Mouse (Mus musculus): Measurements from ENCODE around the gene Pdgfa. TPM values are rescaled to one million over a fixed set of nuclear protein-coding genes. Genes with fewer than 3 reads are reported as not detected.

Gene Pdgfa
- polyA plus RNA-seq, 1 experiment from 2014 or later = 58.7 TPM

DNA sequence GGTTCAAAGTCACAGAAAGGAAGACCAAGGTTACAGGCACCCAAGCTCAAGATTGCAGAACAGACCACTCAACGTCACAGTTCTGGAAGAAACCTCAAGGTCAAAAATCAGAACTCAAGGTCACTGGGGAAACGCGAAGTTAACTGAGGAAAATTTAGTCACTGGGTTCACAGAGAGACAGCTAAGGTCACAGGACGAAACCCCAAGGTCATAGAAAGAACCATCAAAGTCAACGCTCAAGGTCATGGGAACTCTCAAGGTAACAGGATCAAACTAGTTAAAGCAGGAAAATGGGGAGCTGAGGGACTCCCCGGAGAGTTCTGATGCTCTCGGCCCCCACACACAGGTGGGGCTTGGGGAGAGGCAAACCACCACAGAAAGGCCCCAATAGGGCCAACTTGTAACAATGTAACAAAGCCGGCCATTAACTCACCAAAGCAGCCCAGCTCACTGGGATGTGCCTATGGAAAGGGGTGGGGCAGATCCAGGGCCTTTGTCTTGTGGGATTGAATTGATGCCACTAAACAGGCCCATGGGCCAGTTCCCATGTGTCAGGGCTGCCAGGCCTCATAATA is 22.2 kb downstream of the Pdgfa start:
- no peaks in the 10 kb centered on the region for H3K27me3 ChIP-seq (replicated peaks)
- WGBS = 94% methylated on average over 8 of the region's 8 CpGs
- no peaks in the 10 kb centered on the region for H3K9me3 ChIP-seq
- no peak overlapping the region for H3K9ac ChIP-seq
- H3K4me2 ChIP-seq = no peak overlapping the region
- ATAC-seq (ENCODE audit: insufficient read depth, low FRiP score, low read depth) = no peak
- peaks cover 5% of the 10 kb centered on the region; the same call in 1 of the 2 replicates for H3K36me3 ChIP-seq
- no peak overlapping the region for H3K4me3 ChIP-seq (replicated peaks)
- no peak overlapping the region for H3K27ac ChIP-seq
- peaks cover 18% of the 10 kb centered on the region for H3K4me1 ChIP-seq

DNA sequence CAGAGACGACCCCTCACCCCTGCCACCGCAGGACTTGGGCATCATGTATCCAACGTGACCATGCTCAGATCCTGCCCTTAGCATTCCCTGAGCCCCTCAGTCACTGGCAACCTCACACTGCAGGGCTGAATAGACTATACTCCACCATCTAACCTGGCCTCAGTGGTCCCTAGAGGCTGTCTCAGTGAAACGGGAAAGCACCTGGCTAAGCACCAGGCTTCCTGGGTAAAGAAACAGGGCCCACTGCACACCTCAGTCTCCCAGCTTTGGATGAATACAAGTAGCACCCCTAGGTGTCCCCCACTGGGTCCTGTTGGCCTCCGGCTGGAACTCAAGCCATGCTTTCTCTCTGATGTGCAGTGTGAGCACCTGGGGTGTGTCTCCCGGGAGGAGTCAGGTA is 23.7 kb downstream of the Pdgfa start:
- Histone ChIP-seq H3K4me2 (no peak overlapping the region), H3K27me3 (replicated peaks) (no peaks in the 10 kb centered on the region), H3K4me3 (replicated peaks) (no peak overlapping the region), H3K4me1 (peaks cover 17% of the 10 kb centered on the region), H3K36me3 (peaks cover under 1% of the 10 kb centered on the region; the same call in 1 of the 2 replicates), H3K27ac (no peak overlapping the region), H3K9me3 (no peaks in the 10 kb centered on the region), H3K9ac (no peak overlapping the region)
- WGBS = 78% methylated on average over 6 of the region's 6 CpGs
- ATAC-seq (ENCODE audit: insufficient read depth, low FRiP score, low read depth) = no peak

DNA sequence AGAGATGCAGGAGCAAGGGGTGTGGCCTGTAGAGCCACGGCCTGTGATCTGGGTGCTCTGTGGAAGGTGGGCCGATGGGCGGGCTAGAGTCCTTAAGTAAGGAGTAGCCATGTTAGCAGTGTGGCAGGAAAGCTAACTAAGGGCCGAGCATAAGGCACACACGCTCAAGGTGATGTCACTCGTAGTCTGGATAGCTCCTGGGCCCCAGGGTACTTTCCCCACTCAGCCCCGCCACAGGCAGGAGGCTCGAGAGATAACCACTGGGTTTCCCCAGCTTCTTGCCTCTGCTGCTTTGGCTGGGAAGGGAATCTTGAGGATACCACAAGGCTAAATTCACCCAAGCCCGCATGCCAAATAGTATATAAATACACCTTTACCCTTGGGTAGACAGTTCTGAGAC is 25.8 kb downstream of the Pdgfa start:
- 72% methylated on average over 9 of the region's 9 CpGs for WGBS
- Histone ChIP-seq H3K27me3 (replicated peaks) (no peaks in the 10 kb centered on the region), H3K4me1 (peaks cover 17% of the 10 kb centered on the region), H3K9ac (no peak overlapping the region), H3K9me3 (no peaks in the 10 kb centered on the region), H3K4me2 (no peak overlapping the region), H3K4me3 (replicated peaks) (no peak overlapping the region), H3K36me3 (no peaks in the 10 kb centered on the region; the same call in 1 of the 2 replicates), H3K27ac (no peak overlapping the region)
- no peak for ATAC-seq (ENCODE audit: insufficient read depth, low FRiP score, low read depth)

DNA sequence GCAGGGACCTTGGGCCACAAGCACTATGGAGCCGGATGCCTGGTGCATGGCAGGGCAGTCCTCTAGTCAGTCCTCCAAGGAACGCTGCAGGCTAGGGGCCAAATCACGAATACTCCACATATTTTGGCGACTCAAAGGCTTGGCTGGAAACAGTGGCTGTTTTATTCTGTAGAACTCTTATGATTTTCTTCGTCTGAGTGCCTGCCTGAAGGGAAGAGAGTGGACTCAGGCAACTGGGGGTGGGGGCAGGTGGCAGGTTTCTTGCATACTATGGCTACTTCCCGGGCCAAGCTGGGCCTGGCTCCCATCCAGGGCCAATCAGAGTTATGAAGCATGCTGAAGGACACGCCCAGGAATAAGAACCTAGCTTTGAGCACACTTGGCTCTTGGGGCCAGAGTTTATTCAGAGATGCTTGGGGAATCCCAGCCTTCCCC is 27.1 kb downstream of the Pdgfa start:
- Histone ChIP-seq H3K27ac (peak overlapping the region; percentile 44), H3K9me3 (no peaks in the 10 kb centered on the region), H3K36me3 (no peaks in the 10 kb centered on the region), H3K4me3 (replicated peaks) (no peak overlapping the region), H3K9ac (no peak overlapping the region), H3K27me3 (replicated peaks) (no peaks in the 10 kb centered on the region), H3K4me2 (no peak overlapping the region), H3K4me1 (peaks cover 28% of the 10 kb centered on the region)
- no peak; the same call in 1 of the 2 replicates for ATAC-seq (ENCODE audit: insufficient read depth, low FRiP score, low read depth)
- 31% methylated on average over 7 of the region's 7 CpGs for WGBS

DNA sequence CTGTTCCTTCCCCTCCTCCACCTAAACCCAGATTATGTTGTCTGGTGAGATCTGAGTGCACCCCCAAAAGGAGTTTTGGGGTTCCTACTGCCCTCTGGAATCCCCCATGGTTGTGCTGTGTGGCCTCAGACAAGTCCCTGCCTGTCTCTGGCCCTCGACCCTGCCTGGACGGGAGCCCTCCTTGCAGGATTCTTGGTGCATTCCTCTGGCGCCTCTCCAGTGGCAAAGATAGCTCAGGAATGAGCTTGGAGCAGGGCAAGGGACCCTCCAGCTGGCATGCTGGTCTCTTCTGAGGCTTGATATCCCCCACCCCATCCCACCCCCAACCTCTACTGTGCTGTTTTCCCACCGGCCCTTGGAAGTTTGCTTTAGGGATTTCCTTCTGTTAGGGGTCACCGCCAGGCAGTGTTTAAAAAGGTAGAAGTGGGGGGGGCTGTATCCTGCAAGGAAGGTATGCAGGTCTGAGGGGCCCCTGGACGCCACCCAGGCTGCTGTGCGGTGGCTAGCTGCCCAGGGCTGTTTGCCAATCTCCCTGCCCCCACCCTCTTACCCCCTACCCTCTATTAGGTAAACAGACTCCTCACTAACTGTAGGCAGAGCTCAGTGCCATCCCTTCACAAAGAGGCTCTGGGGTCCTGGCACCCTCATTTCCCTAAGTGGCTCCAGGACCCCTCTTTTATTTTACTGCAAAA is 31.0 kb downstream of the Pdgfa start:
- Histone ChIP-seq H3K36me3 (no peaks in the 10 kb centered on the region), H3K27ac (no peak overlapping the region), H3K4me3 (replicated peaks) (no peak overlapping the region), H3K27me3 (replicated peaks) (no peaks in the 10 kb centered on the region), H3K4me1 (peaks cover 28% of the 10 kb centered on the region), H3K4me2 (no peak overlapping the region), H3K9ac (no peak overlapping the region), H3K9me3 (no peaks in the 10 kb centered on the region)
- no peak for ATAC-seq (ENCODE audit: insufficient read depth, low FRiP score, low read depth)
- 22% methylated on average over 7 of the region's 7 CpGs for WGBS

DNA sequence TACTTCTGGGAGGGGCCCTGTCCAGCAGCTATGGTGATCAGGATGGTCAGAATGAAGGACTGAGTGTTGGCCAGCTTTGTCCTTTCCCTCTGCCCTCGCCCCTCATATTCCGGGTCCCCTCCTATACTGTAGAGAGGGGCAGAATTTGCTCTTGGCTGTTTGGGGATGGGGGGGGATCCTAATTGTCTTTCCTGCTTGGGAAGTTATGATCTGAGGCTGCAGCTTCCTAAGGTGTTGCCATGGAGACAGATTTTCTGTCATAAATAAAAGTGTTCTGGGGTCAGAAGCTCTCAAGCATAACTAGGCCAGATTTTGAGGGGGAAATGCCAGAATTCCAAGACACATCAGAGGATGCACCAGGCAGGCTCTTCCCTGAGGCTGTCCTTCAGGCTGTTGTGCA is 31.6 kb downstream of the Pdgfa start:
- ATAC-seq (ENCODE audit: insufficient read depth, low FRiP score, low read depth) = no peak
- Histone ChIP-seq H3K36me3 (no peaks in the 10 kb centered on the region), H3K27ac (no peak overlapping the region), H3K4me1 (peaks cover 24% of the 10 kb centered on the region), H3K4me2 (no peak overlapping the region), H3K4me3 (replicated peaks) (no peak overlapping the region), H3K27me3 (replicated peaks) (no peaks in the 10 kb centered on the region), H3K9me3 (no peaks in the 10 kb centered on the region), H3K9ac (no peak overlapping the region)
- 64% methylated on average over 2 of the region's 2 CpGs for WGBS

DNA sequence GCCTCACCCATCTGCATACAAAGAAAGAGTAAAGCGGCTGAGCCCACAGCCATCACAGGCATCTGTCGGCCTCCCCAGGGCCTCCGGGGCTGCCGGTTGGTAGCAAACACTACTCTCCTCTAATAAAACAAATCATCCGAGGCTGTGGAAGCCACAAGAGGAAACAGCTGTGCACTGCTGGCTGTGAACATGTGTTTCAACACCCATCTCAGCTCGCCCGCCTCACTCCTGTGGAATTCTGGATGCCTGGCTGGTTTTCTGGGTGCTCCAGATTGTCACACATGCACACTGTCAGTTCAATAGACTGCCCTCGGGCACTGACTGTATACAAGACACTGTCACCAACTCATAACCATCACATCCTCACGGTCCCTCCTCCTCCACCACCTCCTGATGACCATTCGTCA is 40.7 kb downstream of the Pdgfa start:
- Histone ChIP-seq H3K4me1 (peaks cover 18% of the 10 kb centered on the region), H3K9ac (no peak overlapping the region), H3K36me3 (no peaks in the 10 kb centered on the region), H3K27me3 (replicated peaks) (no peaks in the 10 kb centered on the region), H3K27ac (peak overlapping the region; percentile 54), H3K4me3 (replicated peaks) (no peak overlapping the region), H3K4me2 (no peak overlapping the region), H3K9me3 (no peaks in the 10 kb centered on the region)
- 29% methylated on average over 10 of the region's 10 CpGs for WGBS
- no peak for ATAC-seq (ENCODE audit: insufficient read depth, low FRiP score, low read depth)

DNA sequence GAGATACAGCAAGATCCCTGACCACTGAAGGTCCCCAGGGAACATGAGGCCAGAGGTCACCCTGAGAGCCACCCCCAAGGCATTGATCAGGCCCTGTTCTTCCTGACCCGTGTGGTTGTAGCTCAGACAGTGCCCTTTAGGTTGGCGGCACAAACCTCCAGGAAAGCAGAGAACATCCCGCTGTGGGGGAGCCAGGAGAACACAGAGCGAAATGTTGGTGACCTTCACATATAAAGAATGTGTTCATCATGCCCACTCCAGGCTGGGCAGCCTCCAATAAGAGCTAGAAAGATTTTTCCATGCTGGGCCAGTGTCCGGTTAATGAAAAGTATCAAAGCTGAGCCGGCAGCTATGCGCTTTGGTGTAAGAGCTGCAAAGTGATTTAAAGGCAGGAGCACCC is 43.2 kb downstream of the Pdgfa start:
- ATAC-seq (ENCODE audit: insufficient read depth, low FRiP score, low read depth) = no peak

DNA sequence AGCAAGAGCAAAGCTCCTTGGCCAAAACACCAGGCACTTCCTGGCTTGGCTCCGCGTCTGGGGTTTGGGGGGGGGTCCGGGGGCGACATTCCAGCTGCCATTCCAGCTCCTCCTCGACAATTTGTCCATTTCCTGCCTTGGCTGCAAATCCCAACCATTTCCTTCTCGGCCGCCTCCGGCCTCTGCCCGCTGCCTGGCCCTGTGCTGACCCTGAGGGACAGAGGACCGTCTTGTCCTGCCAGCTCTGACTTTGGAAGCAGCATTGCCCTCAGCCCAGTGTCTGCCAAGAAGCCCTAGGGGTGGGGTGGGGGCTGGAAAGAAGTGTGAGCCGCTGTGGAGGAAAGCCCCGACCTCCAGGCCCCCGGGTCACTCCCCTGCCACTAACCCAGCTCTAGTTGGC is 44.2 kb downstream of the Pdgfa start:
- H3K9me3 ChIP-seq = no peaks in the 10 kb centered on the region
- WGBS = 52% methylated on average over 13 of the region's 13 CpGs
- no peaks in the 10 kb centered on the region for H3K27me3 ChIP-seq (replicated peaks)
- no peak overlapping the region for H3K4me3 ChIP-seq (replicated peaks)
- ATAC-seq (ENCODE audit: insufficient read depth, low FRiP score, low read depth) = no peak
- H3K4me1 ChIP-seq = peaks cover 35% of the 10 kb centered on the region
- H3K36me3 ChIP-seq = no peaks in the 10 kb centered on the region
- H3K27ac ChIP-seq = no peak overlapping the region; the same call in 1 of the 2 replicates
- no peak overlapping the region for H3K9ac ChIP-seq
- H3K4me2 ChIP-seq = no peak overlapping the region

More for the DNA sequence above, 43.2 kb downstream of the Pdgfa start:
- Histone ChIP-seq H3K4me2 (no peak overlapping the region), H3K9me3 (no peaks in the 10 kb centered on the region), H3K27me3 (replicated peaks) (no peaks in the 10 kb centered on the region), H3K27ac (no peak overlapping the region), H3K4me1 (peaks cover 25% of the 10 kb centered on the region), H3K4me3 (replicated peaks) (no peak overlapping the region), H3K36me3 (no peaks in the 10 kb centered on the region), H3K9ac (no peak overlapping the region)
- 73% methylated on average over 7 of the region's 7 CpGs for WGBS

DNA sequence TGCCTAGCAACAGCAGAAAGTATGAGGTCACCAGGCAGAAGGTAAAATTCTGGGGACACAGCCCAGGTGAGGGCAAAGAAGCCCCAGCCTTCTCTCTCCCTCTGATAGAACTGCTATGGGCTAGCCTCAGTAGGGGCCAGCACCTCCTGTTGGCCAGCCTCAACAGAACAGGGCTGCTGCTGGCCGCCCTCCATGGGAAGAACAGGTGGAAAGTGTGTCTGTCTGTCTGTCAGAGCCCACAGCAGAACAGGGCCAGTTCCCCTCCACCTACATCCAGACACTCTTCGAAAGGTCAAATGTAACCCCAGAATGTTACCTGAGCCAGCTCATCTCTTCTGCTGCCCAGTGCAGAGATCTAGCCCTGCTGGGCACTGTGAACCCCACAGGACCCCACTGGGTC is 45.9 kb downstream of the Pdgfa start:
- Histone ChIP-seq H3K27me3 (replicated peaks) (no peaks in the 10 kb centered on the region), H3K4me1 (peaks cover 38% of the 10 kb centered on the region), H3K9ac (no peak overlapping the region), H3K4me2 (no peak overlapping the region), H3K27ac (no peak overlapping the region), H3K4me3 (replicated peaks) (no peak overlapping the region), H3K9me3 (no peaks in the 10 kb centered on the region), H3K36me3 (no peaks in the 10 kb centered on the region)
- WGBS = 96% methylated on average over 2 of the region's 2 CpGs
- ATAC-seq (ENCODE audit: insufficient read depth, low FRiP score, low read depth) = no peak

DNA sequence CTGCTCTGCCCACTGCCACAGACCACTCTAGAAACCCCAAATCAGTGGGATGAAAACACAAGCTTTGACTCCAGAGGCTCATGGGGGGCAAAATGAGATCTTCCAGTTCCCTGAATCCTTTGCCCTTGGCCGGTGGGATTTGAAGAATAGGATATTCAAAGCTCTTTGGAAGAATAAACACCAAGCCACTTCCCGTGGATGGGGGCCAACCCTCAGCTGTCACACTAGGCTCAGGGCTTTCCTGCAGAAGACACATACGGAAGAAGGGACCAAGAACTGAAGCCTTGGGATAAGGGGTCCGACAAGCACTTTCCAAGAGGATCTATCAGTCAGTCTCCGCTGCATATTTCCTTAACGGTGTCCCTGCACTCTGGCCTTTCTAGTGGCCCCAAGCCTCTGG is 48.0 kb downstream of the Pdgfa start:
- peak overlapping the region; percentile 74; the same call in 1 of the 2 replicates for H3K27ac ChIP-seq
- no peaks in the 10 kb centered on the region for H3K9me3 ChIP-seq
- ATAC-seq (ENCODE audit: insufficient read depth, low FRiP score, low read depth) = no peak
- H3K36me3 ChIP-seq = no peaks in the 10 kb centered on the region
- H3K4me3 ChIP-seq (replicated peaks) = no peak overlapping the region
- no peaks in the 10 kb centered on the region for H3K27me3 ChIP-seq (replicated peaks)
- H3K9ac ChIP-seq = no peak overlapping the region
- peaks cover 35% of the 10 kb centered on the region for H3K4me1 ChIP-seq
- 56% methylated on average over 6 of the region's 6 CpGs for WGBS
- H3K4me2 ChIP-seq = no peak overlapping the region

DNA sequence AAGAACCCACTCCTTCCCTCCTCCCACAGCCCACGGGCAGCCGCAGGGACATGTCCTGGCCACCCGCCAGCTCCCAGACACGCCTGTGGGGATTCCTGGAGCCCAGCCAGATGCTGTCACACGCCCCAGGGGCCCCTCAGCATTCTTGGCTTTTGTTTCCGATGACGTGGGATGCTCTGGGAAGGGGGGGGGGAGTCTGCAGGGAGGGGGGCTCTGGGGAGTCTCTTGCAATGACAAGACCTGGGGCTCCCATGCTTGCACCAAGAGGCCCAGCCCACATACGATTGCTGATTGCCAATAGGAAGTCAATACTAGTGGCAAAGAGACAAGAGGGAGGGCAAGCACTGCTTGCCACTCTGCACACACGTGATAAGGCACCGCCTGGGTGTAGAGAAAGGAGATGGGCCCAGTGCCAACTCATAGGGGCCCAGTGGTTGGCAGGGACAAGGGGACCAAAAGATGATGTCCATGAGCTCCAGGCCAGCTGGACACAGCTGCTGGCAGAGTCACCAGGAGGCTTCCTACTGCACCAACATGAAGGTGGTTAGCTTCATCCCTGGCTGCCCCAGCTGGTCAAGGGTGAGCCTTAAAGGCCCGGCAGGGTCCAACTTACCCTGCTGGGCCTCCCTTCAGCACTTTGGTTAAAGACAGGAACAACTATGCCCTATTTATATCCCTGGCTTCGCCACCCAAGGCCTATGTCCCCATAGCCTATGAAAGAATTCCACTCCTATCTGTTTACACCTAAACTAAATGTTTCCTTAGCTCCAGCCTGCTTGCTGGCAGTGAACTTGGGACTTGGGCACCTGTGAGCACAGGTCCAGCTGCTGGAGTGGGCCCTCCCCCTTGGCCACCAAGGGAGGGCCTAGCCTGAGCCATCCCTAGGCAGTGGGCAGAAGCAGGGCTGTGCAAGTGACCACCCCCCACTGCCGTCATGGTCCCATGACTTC is 48.9 kb downstream of the Pdgfa start:
- Histone ChIP-seq H3K9me3 (no peaks in the 10 kb centered on the region), H3K27me3 (replicated peaks) (no peaks in the 10 kb centered on the region), H3K9ac (no peak overlapping the region), H3K4me3 (replicated peaks) (no peak overlapping the region), H3K4me1 (peaks cover 35% of the 10 kb centered on the region), H3K4me2 (peak overlapping the region; percentile 34), H3K27ac (peak overlapping the region; percentile 74), H3K36me3 (no peaks in the 10 kb centered on the region)
- WGBS = 24% methylated on average over 13 of the region's 13 CpGs
- ATAC-seq (ENCODE audit: insufficient read depth, low FRiP score, low read depth) = peak; percentile 72
